Mouse (Mus musculus) forebrain, embryonic 11.5 days (tissue): ENCODE results near the gene Rack1. TPM values are rescaled to one million over a fixed set of nuclear protein-coding genes. Genes with fewer than 3 reads are reported as not detected.

ENCODE experiments used
- ATAC-seq: fragments of 200-750 bp; cut with Nextera tagmentation; replicated peaks from 2 replicates; pipeline ENCODE4 v1.8.0; 2017; ENCODE audit warnings: moderate TSS enrichment; ENCODE audit not compliant: low FRiP score
- DNase-seq: peaks from one replicate; pipeline ENCODE4 v3.0.0-alpha.2; 2017; ENCODE audit warnings: low spot score
- H3K27ac ChIP-seq: fragments of 300-500 bp; sonication (generic); 2 replicates; pipeline ENCODE4 v1.5.1; 2014; ENCODE audit warnings: low read depth, low read length
- H3K27me3 ChIP-seq: fragments of 300-500 bp; sonication (generic); 2 replicates; pipeline ENCODE4 v1.6.1; 2014; ENCODE audit warnings: mild to moderate bottlenecking, low read length, mixed read lengths; ENCODE audit not compliant: control insufficient read depth, insufficient read depth
- H3K36me3 ChIP-seq: fragments of 300-500 bp; sonication (generic); 2 replicates; pipeline ENCODE4 v1.6.1; 2014; ENCODE audit warnings: mild to moderate bottlenecking, low read length, moderate library complexity, mixed read lengths; ENCODE audit not compliant: control insufficient read depth, insufficient read depth
- H3K4me1 ChIP-seq: fragments of 300-500 bp; sonication (generic); replicated peaks from 2 replicates; pipeline ENCODE4 v1.6.1; 2014; ENCODE audit warnings: low read length, mixed read lengths; ENCODE audit not compliant: control insufficient read depth, insufficient read depth
- H3K4me2 ChIP-seq: fragments of 300-500 bp; sonication (generic); 2 replicates; pipeline ENCODE4 v1.6.1; 2014; ENCODE audit warnings: low read depth, mild to moderate bottlenecking, low read length, moderate library complexity, mixed read lengths; ENCODE audit not compliant: severe bottlenecking
- H3K4me3 ChIP-seq: fragments of 300-500 bp; sonication (generic); 2 replicates; pipeline ENCODE4 v1.5.1; 2014; ENCODE audit warnings: low read depth, low read length
- H3K9ac ChIP-seq: fragments of 300-500 bp; sonication (generic); 2 replicates; pipeline ENCODE4 v1.6.1; 2014; ENCODE audit warnings: low read length
- H3K9me3 ChIP-seq: fragments of 300-500 bp; sonication (generic); 2 replicates; pipeline ENCODE4 v1.6.1; 2016; ENCODE audit warnings: low read length, mixed read lengths; ENCODE audit not compliant: control insufficient read depth
- WGBS: fragments of 180-500 bp; shearing (Covaris S2); extraction: QIAGEN DNeasy Blood & Tissue Kit; methylation state at CpG from one replicate; pipeline ENCODE4 v1.1.7; 2014; 5-methylcytosine and 5-hydroxymethylcytosine counted together
- polyA plus RNA-seq: library from polyadenylated mRNA; unstranded; fragments of >200 nt; fragmentation: Nextera tagmentation; extraction: Ambion mirVana; gene quantifications from 2 replicates; pipeline ENCODE4 v1.2.1, GENCODE M21; 2014

The Rack1 gene
- polyA plus RNA-seq, 1 experiment from 2014 or later = 653 TPM

DNA sequence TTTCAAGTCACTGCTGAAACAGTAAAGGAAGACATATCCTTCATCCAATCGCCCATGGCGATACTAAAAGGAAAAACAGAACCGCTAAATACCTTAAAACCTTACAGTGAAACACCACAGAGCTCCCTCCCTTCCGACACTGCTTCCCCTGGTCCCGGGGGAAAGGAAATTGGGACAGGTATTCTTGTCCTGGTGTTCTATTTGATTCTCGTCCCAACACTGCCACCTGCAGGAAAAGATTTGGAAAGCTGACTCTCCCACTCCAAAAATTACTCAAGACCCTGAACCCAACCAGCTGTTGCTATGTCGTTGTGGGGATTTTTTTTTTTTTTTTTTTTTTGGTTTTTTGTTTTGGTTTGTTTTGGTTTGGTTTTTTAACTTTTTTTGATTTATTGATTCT, 24.6 kb upstream of the Rack1 start:
- ATAC-seq = no peak
- Histone ChIP-seq H3K36me3 (no peaks in the 10 kb centered on the region), H3K4me3 (no peak overlapping the region), H3K9me3 (no peaks in the 10 kb centered on the region), H3K27ac (no peak overlapping the region), H3K4me1 (no peaks in the 10 kb centered on the region), H3K27me3 (no peaks in the 10 kb centered on the region), H3K4me2 (no peak overlapping the region), H3K9ac (no peak overlapping the region)
- 4% methylated on average over 7 of the region's 7 CpGs for WGBS
- DNase-seq = peak; percentile 67

DNA sequence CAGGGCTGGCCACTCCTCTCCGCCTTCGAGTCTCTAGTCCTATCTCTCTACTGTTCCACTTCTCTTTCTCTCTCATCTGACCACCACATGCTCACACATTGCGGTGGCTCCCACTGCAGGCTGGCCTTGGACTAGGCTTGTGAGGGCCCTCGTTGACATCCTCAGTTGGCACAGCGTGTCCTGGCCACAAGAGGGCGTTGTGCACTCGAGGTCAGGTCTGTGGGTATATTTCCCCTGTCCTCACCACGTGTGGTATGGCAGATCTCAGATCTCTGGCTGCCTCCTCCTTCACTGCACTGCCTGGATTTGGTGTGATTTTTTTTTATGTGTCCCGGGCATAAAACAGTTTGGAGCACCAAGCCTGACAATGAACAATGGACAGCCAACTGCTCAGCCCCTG, 23.5 kb upstream of the Rack1 start:
- H3K9ac ChIP-seq = no peak overlapping the region
- DNase-seq = no peak
- no peaks in the 10 kb centered on the region for H3K9me3 ChIP-seq
- H3K4me3 ChIP-seq = no peak overlapping the region
- no peak overlapping the region for H3K4me2 ChIP-seq
- H3K36me3 ChIP-seq = no peaks in the 10 kb centered on the region
- WGBS = 50% methylated on average over 9 of the region's 9 CpGs
- H3K27ac ChIP-seq = no peak overlapping the region
- 0 out of 2 replicates have a peak, but pooled peaks have one; percentile 8 for ATAC-seq
- no peaks in the 10 kb centered on the region for H3K27me3 ChIP-seq
- no peaks in the 10 kb centered on the region for H3K4me1 ChIP-seq

DNA sequence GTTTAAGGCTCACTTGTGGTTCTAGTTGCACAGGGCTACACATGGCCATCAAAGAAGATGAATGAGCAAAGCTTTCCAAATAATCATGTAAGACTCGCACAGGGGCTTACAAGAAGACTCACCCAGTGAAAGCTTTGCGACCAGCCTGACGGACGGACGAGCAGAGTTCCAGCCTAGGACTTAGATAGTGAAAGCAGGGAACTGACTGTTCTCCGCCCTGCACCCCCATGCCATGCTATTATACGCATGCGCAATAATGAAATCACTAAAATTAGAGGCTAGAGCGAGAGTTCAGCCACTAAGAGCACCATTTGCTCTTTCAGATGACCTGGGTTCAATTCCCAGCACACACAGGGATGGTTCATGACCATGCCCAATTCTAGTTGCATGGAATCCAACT, 22.8 kb upstream of the Rack1 start:
- no peak for DNase-seq
- 94% methylated on average over 9 of the region's 9 CpGs for WGBS

DNA sequence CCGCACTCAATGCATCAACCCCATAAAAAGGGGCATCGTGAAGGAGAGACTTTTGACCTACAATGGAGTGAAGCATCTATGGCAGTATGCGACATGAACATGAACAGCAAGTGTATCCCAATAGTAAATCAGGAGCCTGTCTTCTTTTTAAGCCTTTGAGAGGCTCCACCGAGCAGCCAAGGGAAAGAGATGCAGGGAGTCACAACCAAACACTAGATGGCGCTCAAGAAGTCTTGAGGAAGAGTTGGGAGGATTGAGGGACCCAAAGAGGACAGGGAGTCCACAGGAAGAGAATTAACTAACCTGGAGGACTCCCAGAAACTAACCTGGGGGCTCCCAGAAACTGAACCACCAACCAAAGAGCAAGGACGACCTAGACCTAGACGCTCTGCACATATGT, 20.7 kb upstream of the Rack1 start:
- no peak for DNase-seq
- WGBS = 36% methylated on average over 7 of the region's 7 CpGs
- no peaks in the 10 kb centered on the region for H3K4me1 ChIP-seq
- no peaks in the 10 kb centered on the region for H3K9me3 ChIP-seq
- no peak for ATAC-seq
- H3K9ac ChIP-seq = no peak overlapping the region
- no peaks in the 10 kb centered on the region for H3K36me3 ChIP-seq
- no peak overlapping the region for H3K27ac ChIP-seq
- H3K4me3 ChIP-seq = no peak overlapping the region
- no peak overlapping the region for H3K4me2 ChIP-seq
- H3K27me3 ChIP-seq = no peaks in the 10 kb centered on the region

More for the DNA sequence above, 22.8 kb upstream of the Rack1 start:
- H3K27me3 ChIP-seq = no peaks in the 10 kb centered on the region
- H3K36me3 ChIP-seq = no peaks in the 10 kb centered on the region
- H3K9ac ChIP-seq = no peak overlapping the region
- H3K9me3 ChIP-seq = no peaks in the 10 kb centered on the region
- H3K4me2 ChIP-seq = no peak overlapping the region
- H3K27ac ChIP-seq = no peak overlapping the region
- H3K4me3 ChIP-seq = no peak overlapping the region
- no peak for ATAC-seq
- no peaks in the 10 kb centered on the region for H3K4me1 ChIP-seq

DNA sequence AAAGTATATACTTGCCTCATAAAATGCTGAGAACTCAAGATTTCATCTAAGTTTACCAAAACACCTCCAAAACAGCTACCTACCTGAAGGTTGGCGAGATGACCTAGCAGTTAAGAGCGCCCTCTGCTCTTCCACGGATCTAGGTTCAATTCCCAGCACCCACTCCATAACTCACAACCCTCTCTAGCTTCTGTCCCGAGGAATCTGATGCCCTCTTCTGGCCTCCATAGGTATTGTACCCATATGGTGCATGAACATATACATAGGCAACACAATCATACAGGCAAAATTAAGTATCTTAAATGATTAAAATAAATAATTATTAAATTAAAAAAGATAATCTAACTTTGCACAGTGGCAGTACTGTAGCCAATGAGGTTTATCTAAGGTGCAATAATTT, 17.9 kb upstream of the Rack1 start:
- DNase-seq (no peak), ATAC-seq (no peak)
- no peaks in the 10 kb centered on the region for H3K27me3 ChIP-seq
- no peaks in the 10 kb centered on the region for H3K9me3 ChIP-seq
- no peak overlapping the region for H3K4me2 ChIP-seq
- no peaks in the 10 kb centered on the region for H3K4me1 ChIP-seq
- no peak overlapping the region for H3K4me3 ChIP-seq
- WGBS = 86% methylated on average over 4 of the region's 4 CpGs
- no peaks in the 10 kb centered on the region for H3K36me3 ChIP-seq
- no peak overlapping the region for H3K9ac ChIP-seq
- no peak overlapping the region for H3K27ac ChIP-seq

DNA sequence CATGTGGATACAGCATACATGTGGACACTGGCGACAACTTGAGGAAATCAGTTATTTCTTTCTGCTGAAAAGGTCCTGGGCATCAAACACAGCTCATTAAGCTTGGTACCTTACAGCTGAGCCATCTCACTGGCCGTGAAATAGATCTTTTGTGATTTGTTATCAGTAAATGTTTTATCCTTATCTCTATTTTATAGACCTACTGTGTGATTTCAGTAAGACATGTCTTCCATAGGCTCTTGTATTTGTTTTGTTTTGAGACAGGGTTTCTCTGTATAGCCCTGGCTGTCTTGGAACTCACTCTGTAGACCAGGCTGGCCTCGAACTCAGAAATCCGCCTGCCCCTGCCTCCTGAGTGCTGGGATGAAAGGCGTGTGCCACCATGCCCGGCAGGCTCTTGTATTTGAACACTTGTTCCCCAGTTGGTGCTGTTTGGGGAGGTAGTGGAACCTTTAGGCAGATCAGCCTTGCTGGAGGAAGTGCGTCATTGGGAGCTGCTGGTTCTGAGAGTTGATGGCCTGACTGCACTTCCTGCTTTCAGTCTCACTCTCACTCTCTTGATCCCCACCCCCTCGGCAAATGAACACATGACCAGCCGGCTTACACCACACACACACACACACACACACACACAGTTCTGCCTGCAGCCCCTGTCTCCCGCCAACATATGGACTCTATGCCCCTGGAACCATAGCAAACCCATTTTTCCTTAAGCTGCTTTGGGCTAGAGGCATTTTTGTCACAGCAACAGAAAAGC, 12.5 kb upstream of the Rack1 start:
- WGBS = 49% methylated on average over 10 of the region's 10 CpGs
- Histone ChIP-seq H3K27me3 (no peaks in the 10 kb centered on the region), H3K4me3 (peak overlapping the region; percentile 33), H3K9me3 (no peaks in the 10 kb centered on the region), H3K9ac (peak overlapping the region; percentile 49; the same call in 1 of the 2 replicates), H3K36me3 (no peaks in the 10 kb centered on the region), H3K27ac (no peak overlapping the region), H3K4me2 (peak overlapping the region; percentile 50; the same call in 1 of the 2 replicates), H3K4me1 (no peaks in the 10 kb centered on the region)
- DNase-seq (no peak), ATAC-seq (peak; percentile 57)

DNA sequence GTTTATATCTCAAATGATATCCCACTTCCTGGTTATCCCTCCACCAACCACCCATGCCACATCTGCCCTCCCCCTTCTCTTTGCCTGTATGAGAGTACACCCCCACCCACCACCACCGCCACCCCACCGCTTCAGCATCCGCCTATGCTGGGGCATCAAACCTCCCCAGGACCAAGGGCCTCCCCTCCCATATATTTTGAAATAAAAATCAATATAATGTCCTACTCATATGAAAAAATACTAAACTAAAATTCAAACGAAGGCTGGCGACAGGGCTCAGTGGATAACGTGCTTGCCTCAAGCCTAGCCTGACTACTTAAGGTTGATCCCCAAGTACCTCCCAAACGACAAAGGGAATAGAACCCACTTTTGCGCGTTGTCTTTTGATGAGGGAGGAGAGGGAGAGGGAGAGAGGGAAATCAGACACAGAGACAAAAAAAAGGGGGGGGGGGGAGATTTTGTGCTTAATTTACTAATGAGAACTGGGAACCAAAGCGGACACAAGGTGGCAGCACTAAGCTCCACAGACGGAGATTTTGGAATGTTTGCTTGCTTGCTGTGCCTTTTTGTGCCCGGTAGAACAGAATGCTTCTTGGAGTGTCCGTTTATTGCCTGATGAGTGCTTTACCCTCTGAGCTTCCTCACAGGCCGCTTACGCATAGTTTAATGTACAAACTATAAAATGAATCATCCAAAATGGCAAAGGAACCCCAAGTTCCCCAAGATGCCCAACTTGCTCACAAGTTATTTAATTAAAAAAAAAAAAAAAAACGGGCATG, 11.6 kb upstream of the Rack1 start:
- H3K4me2 ChIP-seq = peak overlapping the region; percentile 50
- DNase-seq (peak; percentile 82), ATAC-seq (peak; percentile 72)
- no peaks in the 10 kb centered on the region for H3K36me3 ChIP-seq
- H3K27me3 ChIP-seq = no peaks in the 10 kb centered on the region
- H3K9me3 ChIP-seq = no peaks in the 10 kb centered on the region
- H3K9ac ChIP-seq = peak overlapping the region; percentile 49
- H3K4me3 ChIP-seq = peak overlapping the region; percentile 33
- 8% methylated on average over 16 of the region's 16 CpGs for WGBS
- H3K4me1 ChIP-seq = no peaks in the 10 kb centered on the region
- no peak overlapping the region for H3K27ac ChIP-seq

DNA sequence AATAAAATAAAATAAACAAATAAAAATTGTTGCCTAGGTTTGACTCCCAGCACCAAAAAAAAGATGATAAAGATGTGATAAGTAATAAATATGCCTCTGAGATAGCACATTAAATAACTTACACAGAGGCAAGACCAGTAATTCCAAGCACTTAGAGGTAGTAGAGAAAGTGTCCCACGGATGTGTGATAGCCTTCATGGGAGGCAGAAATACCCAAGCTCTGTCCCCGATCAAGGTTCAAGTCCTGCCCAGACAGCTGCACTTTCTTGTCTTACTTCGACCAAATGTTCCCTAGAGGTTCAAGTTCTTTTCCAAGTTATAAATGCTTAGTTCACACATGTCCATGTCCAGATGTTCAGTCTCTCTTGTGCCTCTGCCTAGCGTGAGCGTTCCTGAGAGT, 10.9 kb upstream of the Rack1 start:
- DNase-seq = no peak
- Histone ChIP-seq H3K4me3 (no peak overlapping the region), H3K9me3 (no peaks in the 10 kb centered on the region), H3K4me1 (no peaks in the 10 kb centered on the region), H3K36me3 (no peaks in the 10 kb centered on the region), H3K4me2 (no peak overlapping the region), H3K9ac (no peak overlapping the region), H3K27ac (no peak overlapping the region), H3K27me3 (no peaks in the 10 kb centered on the region)
- no peak for ATAC-seq
- WGBS = 91% methylated on average over 5 of the region's 5 CpGs
